Mouse (Mus musculus) splenic B cell, adult 2 months (primary cell): ENCODE measurements around the gene Gm45140.
A peak's percentile ranks its signal among the peaks of the same experiment; 100 is the strongest.

Experiments used
- DNase-seq: peaks from one replicate; pipeline ENCODE4 v3.0.0-alpha.2; 2011; ENCODE audit warnings: low read depth, low spot score
- H3K27me3 ChIP-seq: 2 replicates; pipeline ENCODE4 v1.6.1; 2012; ENCODE audit warnings: mild to moderate bottlenecking, low read length, moderate library complexity, mixed read lengths; ENCODE audit not compliant: control insufficient read depth, poor library complexity, insufficient read depth, severe bottlenecking
- H3K36me3 ChIP-seq: 2 replicates; pipeline ENCODE4 v1.6.1; 2012; ENCODE audit warnings: mild to moderate bottlenecking, low read length, moderate library complexity, mixed read lengths; ENCODE audit not compliant: control insufficient read depth, poor library complexity, insufficient read depth, severe bottlenecking

The Gm45140 gene

GRCm38 (mm10) chr6:87755196-87755595, 80.4 kb downstream of the Gm45140 start:
- no peaks in the 10 kb centered on the region for H3K36me3 ChIP-seq
- no peak for DNase-seq

GRCm38 (mm10) chr6:87751574-87751973, 84.0 kb downstream of the Gm45140 start:
- DNase-seq = no peak
- Histone ChIP-seq H3K27me3 (no peaks in the 10 kb centered on the region), H3K36me3 (no peaks in the 10 kb centered on the region)

More at GRCm38 (mm10) chr6:87755196-87755595, 80.4 kb downstream of the Gm45140 start:
- no peaks in the 10 kb centered on the region for H3K27me3 ChIP-seq

DNA sequence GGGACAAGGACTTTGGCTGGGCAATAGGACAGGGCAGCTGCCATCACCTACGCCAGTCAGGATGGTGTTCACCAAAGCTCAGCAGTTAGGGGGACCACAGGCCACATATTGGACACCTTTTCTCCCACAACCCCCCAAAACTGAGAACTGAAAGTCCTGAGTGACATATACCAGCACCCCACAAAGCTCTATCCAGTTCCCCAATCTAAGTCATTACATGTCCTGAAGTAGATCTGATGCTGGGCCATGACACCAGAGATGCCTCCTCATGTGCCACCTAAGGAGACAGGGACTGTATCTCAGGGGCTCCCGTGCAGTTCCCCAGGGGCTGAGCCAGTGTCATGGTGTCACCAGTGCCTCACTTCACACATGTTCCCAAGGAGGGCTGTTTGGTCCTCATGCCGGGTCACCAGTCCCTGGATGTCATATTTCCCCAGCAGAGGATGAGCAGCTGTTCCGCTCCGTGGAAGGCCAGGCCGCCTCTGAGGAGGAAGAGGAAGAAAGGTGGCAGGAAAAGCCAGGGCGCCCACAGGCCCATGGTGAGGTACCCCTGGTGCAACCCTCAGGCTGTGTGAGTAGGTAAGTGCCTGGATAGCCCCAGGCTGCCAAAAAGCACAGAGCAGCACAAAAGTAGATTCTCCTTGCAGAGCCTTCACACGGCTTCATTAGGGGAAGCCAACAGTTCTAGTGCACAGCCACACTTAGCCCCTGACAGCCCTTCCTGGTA, 85.2 kb downstream of the Gm45140 start:
- Histone ChIP-seq H3K36me3 (no peaks in the 10 kb centered on the region), H3K27me3 (no peaks in the 10 kb centered on the region)
- DNase-seq = peak; percentile 33

- Histone ChIP-seq H3K36me3 (no peaks in the 10 kb centered on the region), H3K27me3 (no peaks in the 10 kb centered on the region)
- no peak for DNase-seq
Measured at GRCm38 (mm10) chr6:87748531-87748930, 87.1 kb downstream of the Gm45140 start.

- H3K27me3 ChIP-seq = no peaks in the 10 kb centered on the region
- no peaks in the 10 kb centered on the region for H3K36me3 ChIP-seq
- DNase-seq = peak; percentile 28
Measured at GRCm38 (mm10) chr6:87748078-87748477, 87.5 kb downstream of the Gm45140 start.

DNA sequence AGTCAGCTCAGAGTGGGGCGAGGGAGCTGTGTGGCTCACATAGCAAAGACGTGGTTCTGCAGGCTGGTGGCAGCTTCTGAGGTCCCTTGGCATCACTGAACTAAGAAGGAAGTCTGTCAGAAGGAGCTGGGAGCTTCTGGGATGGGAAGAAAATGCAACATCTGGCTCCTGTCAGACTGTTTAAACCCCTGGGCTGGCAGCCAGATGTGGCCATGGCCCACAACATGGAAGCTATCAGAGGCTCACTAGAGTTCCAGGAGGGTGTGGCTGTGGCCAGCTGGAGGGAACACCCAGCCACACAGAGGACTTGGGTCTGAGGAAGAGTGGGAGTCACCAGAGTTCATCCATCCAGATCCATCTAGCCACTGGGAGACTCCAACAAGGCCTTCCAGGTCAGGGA, 88.7 kb downstream of the Gm45140 start:
- DNase-seq = no peak
- Histone ChIP-seq H3K36me3 (no peaks in the 10 kb centered on the region), H3K27me3 (no peaks in the 10 kb centered on the region)

DNA sequence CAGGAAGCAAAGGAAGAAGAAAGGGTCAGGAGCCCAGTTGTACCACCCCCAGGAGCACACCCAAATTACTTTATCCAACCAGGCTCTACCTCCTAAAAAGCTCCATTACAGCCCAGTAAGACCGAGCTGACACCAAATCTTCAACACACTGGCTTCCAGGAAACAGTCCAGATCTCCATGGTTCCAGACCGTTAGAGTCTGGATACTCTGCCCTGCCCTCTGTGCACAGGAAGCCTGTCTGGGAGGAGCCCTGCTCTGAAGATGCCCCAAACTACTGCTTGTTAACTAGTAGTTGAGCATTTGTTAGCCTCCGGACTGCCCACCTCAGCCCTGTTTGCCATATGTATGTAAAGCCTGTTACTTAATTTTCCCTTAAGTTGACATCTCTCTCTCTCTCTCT, 89.5 kb downstream of the Gm45140 start:
- Histone ChIP-seq H3K27me3 (no peaks in the 10 kb centered on the region), H3K36me3 (no peaks in the 10 kb centered on the region)
- no peak for DNase-seq

- no peaks in the 10 kb centered on the region for H3K27me3 ChIP-seq
- H3K36me3 ChIP-seq = no peaks in the 10 kb centered on the region
- no peak for DNase-seq
Measured at GRCm38 (mm10) chr6:87745301-87745700, 90.3 kb downstream of the Gm45140 start.

DNA sequence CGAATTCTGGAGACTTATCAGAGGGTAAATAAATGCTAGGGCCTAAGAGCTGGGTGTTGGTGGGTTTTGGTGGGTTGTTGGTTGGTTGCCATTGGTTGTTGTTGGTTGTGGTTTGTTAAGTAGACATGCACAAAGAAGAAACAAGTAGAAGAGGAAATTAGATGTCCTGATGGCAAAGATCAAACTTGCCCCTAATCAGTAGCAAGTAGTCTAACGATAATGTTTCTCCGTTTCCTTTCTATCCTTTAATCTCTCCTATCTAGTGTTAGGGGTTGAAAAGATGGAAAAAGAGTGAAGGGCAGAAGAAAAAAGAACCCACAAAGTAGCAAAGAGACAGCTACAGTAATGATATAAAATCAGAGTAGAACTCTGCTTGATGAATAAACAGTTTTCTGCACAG, 91.0 kb downstream of the Gm45140 start:
- H3K36me3 ChIP-seq = no peaks in the 10 kb centered on the region
- no peaks in the 10 kb centered on the region for H3K27me3 ChIP-seq
- no peak for DNase-seq

DNA sequence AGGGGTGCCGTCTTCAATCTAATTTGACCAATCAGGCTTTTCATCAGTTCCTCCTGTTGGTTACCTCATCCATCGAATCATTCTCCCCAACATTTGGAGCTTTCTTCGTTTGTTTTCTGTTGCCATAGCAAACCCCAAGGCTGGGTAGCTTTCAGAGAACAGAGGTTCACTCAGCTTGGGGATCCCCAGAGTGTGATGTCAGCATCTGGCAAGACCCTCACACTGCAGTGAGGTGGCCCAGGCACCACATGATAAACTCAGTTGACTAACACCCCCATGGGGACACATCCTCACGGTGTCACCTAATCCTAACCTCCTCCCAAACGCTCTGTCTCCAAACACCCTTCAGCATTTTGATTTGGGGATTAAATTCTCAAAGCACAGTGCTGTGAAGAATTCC, 92.3 kb downstream of the Gm45140 start:
- peak; percentile 20 for DNase-seq

DNA sequence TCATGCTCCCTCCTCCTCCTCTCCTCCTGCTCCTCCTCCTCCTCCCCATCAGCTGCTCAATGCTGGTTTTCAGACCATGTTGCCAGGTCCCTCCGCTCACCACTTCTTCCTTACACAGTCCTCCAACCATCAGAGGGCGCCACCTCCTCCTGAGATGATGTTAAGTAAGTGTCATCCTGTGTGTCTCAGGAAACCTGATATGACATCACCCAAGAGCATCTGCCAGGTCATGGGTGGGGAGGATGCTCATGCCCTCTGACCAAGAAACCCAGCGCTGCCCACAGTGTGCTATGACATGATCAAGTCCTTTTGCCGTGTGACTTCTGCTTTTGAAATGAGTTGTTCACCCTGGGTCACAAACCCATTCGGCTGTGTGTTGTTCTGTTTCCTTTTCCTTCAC, 92.8 kb downstream of the Gm45140 start:
- Histone ChIP-seq H3K27me3 (no peaks in the 10 kb centered on the region), H3K36me3 (no peaks in the 10 kb centered on the region)
- DNase-seq = peak; percentile 68

More for the DNA sequence above, 92.3 kb downstream of the Gm45140 start:
- Histone ChIP-seq H3K27me3 (no peaks in the 10 kb centered on the region), H3K36me3 (no peaks in the 10 kb centered on the region)

- peak; percentile 29 for DNase-seq
- Histone ChIP-seq H3K27me3 (no peaks in the 10 kb centered on the region), H3K36me3 (no peaks in the 10 kb centered on the region)
Measured at GRCm38 (mm10) chr6:87741978-87742377, 93.6 kb downstream of the Gm45140 start.

DNA sequence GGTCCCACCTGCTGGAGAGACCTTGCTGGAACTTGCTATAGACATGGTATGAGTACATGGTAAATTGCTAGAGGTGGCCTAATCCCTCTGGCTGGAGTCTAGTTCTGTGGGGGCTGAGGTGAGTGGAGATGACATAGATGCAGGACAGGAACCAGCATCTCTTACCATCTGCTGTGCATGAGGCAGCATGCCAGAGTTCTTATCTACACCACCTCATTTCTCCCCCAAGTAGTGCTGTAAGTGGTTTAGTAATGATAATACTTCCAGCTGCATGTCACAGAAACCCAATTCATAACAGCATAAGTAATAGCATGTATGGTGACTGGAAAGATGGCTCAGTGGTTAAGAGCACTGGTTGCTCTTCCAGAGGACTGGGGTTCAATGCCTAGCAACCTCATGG, 95.1 kb downstream of the Gm45140 start:
- no peaks in the 10 kb centered on the region for H3K36me3 ChIP-seq
- no peak for DNase-seq
- no peaks in the 10 kb centered on the region for H3K27me3 ChIP-seq

DNA sequence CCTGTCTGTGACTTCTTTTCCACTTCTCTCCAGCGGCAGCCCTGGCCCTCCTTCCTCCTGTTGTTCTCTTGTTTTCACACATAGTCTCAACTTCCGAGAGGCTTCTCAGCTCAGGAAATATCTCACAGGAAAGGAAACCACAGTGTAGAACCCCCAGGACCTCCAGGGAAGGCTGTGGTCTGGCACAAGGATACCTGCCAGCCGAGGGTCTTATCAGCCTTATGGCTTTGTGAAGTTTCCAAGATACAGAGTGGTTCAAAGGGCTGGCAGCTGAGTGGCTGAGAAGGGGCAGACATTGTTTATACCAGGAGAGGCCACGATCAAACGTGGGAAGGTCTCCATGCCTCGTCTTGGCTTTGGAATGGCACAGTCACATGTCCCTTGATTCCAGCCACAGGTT, 95.7 kb downstream of the Gm45140 start:
- no peak for DNase-seq
- Histone ChIP-seq H3K36me3 (no peaks in the 10 kb centered on the region), H3K27me3 (no peaks in the 10 kb centered on the region)
